Mouse (Mus musculus) neural tube, embryonic 12.5 days (tissue): ENCODE results near the gene Gm20388. TPM values are rescaled to one million over a fixed set of nuclear protein-coding genes. Genes with fewer than 3 reads are reported as not detected.

Source experiments
- ATAC-seq: fragments of 200-750 bp; cut with Nextera tagmentation; 2 replicates; pipeline ENCODE4 v1.8.0; 2017; ENCODE audit warnings: low read depth, mild to moderate bottlenecking, moderate TSS enrichment, moderate library complexity; ENCODE audit not compliant: low FRiP score
- H3K27ac ChIP-seq: fragments of 300-500 bp; sonication (generic); 2 replicates; pipeline ENCODE4 v1.5.1; 2016
- H3K27me3 ChIP-seq: fragments of 300-500 bp; sonication (generic); replicated peaks from 2 replicates; pipeline ENCODE4 v1.6.1; 2016; ENCODE audit warnings: mild to moderate bottlenecking
- H3K36me3 ChIP-seq: fragments of 300-500 bp; sonication (generic); 2 replicates; pipeline ENCODE4 v1.6.1; 2016; ENCODE audit warnings: mild to moderate bottlenecking
- H3K4me1 ChIP-seq: fragments of 300-500 bp; sonication (generic); 2 replicates; pipeline ENCODE4 v1.6.1; 2016
- H3K4me2 ChIP-seq: fragments of 300-500 bp; sonication (generic); replicated peaks from 2 replicates; pipeline ENCODE4 v1.6.1; 2016; ENCODE audit warnings: mild to moderate bottlenecking
- H3K4me3 ChIP-seq: fragments of 300-500 bp; sonication (generic); 2 replicates; pipeline ENCODE4 v1.5.1; 2016
- H3K9ac ChIP-seq: fragments of 300-500 bp; sonication (generic); 2 replicates; pipeline ENCODE4 v1.6.1; 2016; ENCODE audit warnings: mild to moderate bottlenecking
- H3K9me3 ChIP-seq: fragments of 300-500 bp; sonication (generic); 2 replicates; pipeline ENCODE4 v1.6.1; 2016; ENCODE audit warnings: mild to moderate bottlenecking
- WGBS: fragments of 180-500 bp; shearing (Covaris S2); methylation state at CpG from one replicate; pipeline ENCODE4 v1.1.7; 2016; 5-methylcytosine and 5-hydroxymethylcytosine counted together
- polyA plus RNA-seq: library from polyadenylated mRNA; unstranded; fragments of >200 nt; fragmentation: Nextera tagmentation; extraction: Ambion mirVana; gene quantifications from 2 replicates; pipeline ENCODE4 v1.2.1, GENCODE M21; 2016

The Gm20388 gene
- polyA plus RNA-seq, 1 experiment from 2014 or later = not detected

DNA sequence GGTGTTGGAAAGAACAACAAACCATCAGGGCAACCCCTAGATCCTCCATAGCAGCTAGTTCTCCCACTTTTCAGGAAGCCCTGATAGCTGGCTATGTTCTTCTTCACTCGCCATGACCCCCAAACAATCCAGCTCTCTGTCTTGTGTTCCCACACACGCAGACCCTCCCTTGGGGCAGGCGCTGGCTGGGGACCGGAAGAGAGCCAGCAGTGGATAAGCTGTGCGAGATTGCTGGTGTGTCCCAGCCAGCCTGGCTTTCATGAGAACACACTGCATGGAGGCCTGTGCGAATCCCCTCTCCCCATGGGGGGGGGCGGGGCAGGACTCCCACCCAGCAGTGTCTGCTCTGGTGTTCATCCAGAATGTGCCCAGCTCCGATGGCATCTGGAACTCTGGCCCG, 1278.4 kb downstream of the Gm20388 start:
- 69% methylated on average over 9 of the region's 9 CpGs for WGBS
- H3K4me2 ChIP-seq = no peak overlapping the region
- ATAC-seq = 0 out of 2 replicates have a peak, but pooled peaks have one; percentile 29
- peaks cover 11% of the 10 kb centered on the region; the same call in 1 of the 2 replicates for H3K27me3 ChIP-seq
- no peaks in the 10 kb centered on the region for H3K36me3 ChIP-seq
- H3K9ac ChIP-seq = no peak overlapping the region
- peaks cover 6% of the 10 kb centered on the region; the same call in 1 of the 2 replicates for H3K4me1 ChIP-seq
- no peaks in the 10 kb centered on the region for H3K9me3 ChIP-seq
- H3K4me3 ChIP-seq = no peak overlapping the region
- H3K27ac ChIP-seq = no peak overlapping the region

DNA sequence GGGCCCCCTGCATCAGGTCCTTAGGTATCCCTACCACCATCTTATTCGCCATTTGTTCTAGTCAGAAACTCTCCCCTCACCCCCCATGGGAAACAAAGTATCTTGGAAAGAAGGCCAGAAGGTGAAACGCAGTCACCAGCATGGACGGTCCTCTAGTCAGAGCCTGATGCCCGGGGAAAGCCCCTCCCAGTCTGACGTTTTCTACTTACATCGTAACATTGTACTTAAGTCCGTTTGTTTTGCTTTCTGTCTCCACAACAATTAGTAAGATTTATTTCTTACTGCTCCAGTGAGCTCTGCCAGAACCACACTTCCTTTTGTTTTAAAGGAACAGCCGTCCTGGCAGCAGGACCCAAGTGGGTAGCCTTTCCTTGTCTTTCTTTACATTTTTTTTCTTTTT, 1281.8 kb downstream of the Gm20388 start:
- H3K9ac ChIP-seq = no peak overlapping the region
- 54% methylated on average over 8 of the region's 8 CpGs for WGBS

GRCm38 (mm10) chr8:121195970-121196369, 1285.3 kb downstream of the Gm20388 start:
- H3K4me1 ChIP-seq = no peaks in the 10 kb centered on the region
- 82% methylated on average over 7 of the region's 7 CpGs for WGBS
- H3K27me3 ChIP-seq = peaks cover 10% of the 10 kb centered on the region; the same call in 1 of the 2 replicates
- ATAC-seq = no peak
- H3K4me2 ChIP-seq = no peak overlapping the region
- no peak overlapping the region for H3K27ac ChIP-seq
- H3K36me3 ChIP-seq = no peaks in the 10 kb centered on the region
- no peaks in the 10 kb centered on the region for H3K9me3 ChIP-seq
- no peak overlapping the region for H3K9ac ChIP-seq
- H3K4me3 ChIP-seq = no peak overlapping the region

More for the DNA sequence above, 1281.8 kb downstream of the Gm20388 start:
- peaks cover 11% of the 10 kb centered on the region; the same call in 1 of the 2 replicates for H3K27me3 ChIP-seq
- H3K27ac ChIP-seq = no peak overlapping the region
- no peak overlapping the region for H3K4me3 ChIP-seq
- ATAC-seq = no peak
- no peak overlapping the region for H3K4me2 ChIP-seq
- no peaks in the 10 kb centered on the region for H3K9me3 ChIP-seq
- peaks cover 6% of the 10 kb centered on the region; the same call in 1 of the 2 replicates for H3K4me1 ChIP-seq
- no peaks in the 10 kb centered on the region for H3K36me3 ChIP-seq

GRCm38 (mm10) chr8:121196726-121197668, 1286.4 kb downstream of the Gm20388 start:
- peaks cover 10% of the 10 kb centered on the region; the same call in 1 of the 2 replicates for H3K27me3 ChIP-seq
- no peaks in the 10 kb centered on the region for H3K36me3 ChIP-seq
- H3K4me3 ChIP-seq = no peak overlapping the region
- no peaks in the 10 kb centered on the region for H3K4me1 ChIP-seq
- ATAC-seq = no peak
- H3K4me2 ChIP-seq = no peak overlapping the region
- 86% methylated on average over 16 of the region's 16 CpGs for WGBS
- no peaks in the 10 kb centered on the region for H3K9me3 ChIP-seq
- H3K27ac ChIP-seq = no peak overlapping the region
- no peak overlapping the region for H3K9ac ChIP-seq

DNA sequence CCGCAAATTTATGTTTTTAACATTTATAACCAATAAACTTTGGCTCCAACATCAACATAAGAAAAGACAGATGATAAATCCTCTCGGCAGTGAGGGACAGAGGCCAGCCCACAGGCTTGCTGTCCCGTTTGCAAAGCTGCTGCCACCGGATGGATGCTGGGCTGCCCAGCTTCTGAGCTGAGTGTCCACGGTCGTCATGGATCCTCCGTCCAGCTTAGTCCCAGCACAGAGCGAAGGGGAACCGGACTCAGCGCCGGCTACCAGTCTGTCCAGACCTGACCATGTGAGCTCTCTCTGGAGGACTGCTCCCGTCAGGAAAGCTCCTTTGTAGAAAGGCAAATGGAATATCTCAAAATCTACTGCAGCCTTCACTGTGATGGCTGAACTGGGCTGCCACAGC, 1289.4 kb downstream of the Gm20388 start:
- Histone ChIP-seq H3K4me1 (no peaks in the 10 kb centered on the region), H3K9me3 (no peaks in the 10 kb centered on the region), H3K4me2 (no peak overlapping the region), H3K9ac (no peak overlapping the region), H3K4me3 (no peak overlapping the region), H3K36me3 (no peaks in the 10 kb centered on the region), H3K27ac (no peak overlapping the region), H3K27me3 (0 out of 2 replicates have a peak, but pooled peaks cover 3% of the 10 kb centered on the region)
- WGBS = 61% methylated on average over 12 of the region's 12 CpGs
- no peak for ATAC-seq

- Histone ChIP-seq H3K9me3 (no peaks in the 10 kb centered on the region), H3K27me3 (0 out of 2 replicates have a peak, but pooled peaks cover 3% of the 10 kb centered on the region), H3K4me2 (no peak overlapping the region), H3K36me3 (no peaks in the 10 kb centered on the region), H3K27ac (no peak overlapping the region), H3K4me1 (no peaks in the 10 kb centered on the region), H3K9ac (no peak overlapping the region), H3K4me3 (no peak overlapping the region)
- no peak for ATAC-seq
- WGBS = 56% methylated on average over 3 of the region's 3 CpGs
These were observed 1290.3 kb downstream of the Gm20388 start for GRCm38 (mm10) chr8:121200979-121201378.

- Histone ChIP-seq H3K4me1 (no peaks in the 10 kb centered on the region), H3K4me2 (no peak overlapping the region), H3K9me3 (no peaks in the 10 kb centered on the region), H3K27me3 (0 out of 2 replicates have a peak, but pooled peaks cover 3% of the 10 kb centered on the region), H3K27ac (no peak overlapping the region), H3K4me3 (no peak overlapping the region), H3K36me3 (no peaks in the 10 kb centered on the region), H3K9ac (no peak overlapping the region)
- WGBS = 80% methylated on average over 7 of the region's 7 CpGs
- no peak for ATAC-seq
These were observed 1291.0 kb downstream of the Gm20388 start for GRCm38 (mm10) chr8:121201651-121202050.

GRCm38 (mm10) chr8:121203612-121204376, 1293.2 kb downstream of the Gm20388 start:
- Histone ChIP-seq H3K4me1 (no peaks in the 10 kb centered on the region), H3K27me3 (0 out of 2 replicates have a peak, but pooled peaks cover 3% of the 10 kb centered on the region), H3K27ac (no peak overlapping the region), H3K4me3 (no peak overlapping the region), H3K9ac (no peak overlapping the region), H3K36me3 (no peaks in the 10 kb centered on the region), H3K4me2 (no peak overlapping the region), H3K9me3 (no peaks in the 10 kb centered on the region)
- 76% methylated on average over 19 of the region's 19 CpGs for WGBS
- no peak for ATAC-seq

DNA sequence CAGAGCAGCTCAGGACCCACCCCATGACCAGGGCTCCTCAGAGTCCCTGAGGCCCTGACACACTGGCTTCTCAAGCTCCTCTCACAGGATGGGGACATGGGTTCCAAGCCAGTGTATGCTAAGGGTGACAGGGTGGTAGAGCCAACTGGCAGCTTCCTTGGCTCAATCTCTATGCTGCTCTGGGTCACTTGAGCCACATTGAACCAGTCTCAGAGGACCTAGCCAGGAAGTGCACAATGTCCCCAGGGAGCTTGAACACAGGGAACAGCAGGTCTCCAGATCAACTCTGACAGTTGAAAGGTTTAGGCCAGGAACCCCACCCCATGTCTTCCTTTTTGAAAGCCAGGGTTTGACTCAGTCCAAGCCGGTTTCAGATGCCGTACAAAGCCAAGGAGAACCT, 1296.5 kb downstream of the Gm20388 start:
- H3K9me3 ChIP-seq = no peaks in the 10 kb centered on the region
- H3K27ac ChIP-seq = no peak overlapping the region
- no peak overlapping the region for H3K9ac ChIP-seq
- H3K27me3 ChIP-seq = no peaks in the 10 kb centered on the region
- H3K4me2 ChIP-seq = no peak overlapping the region
- H3K36me3 ChIP-seq = no peaks in the 10 kb centered on the region
- 0 out of 2 replicates have a peak, but pooled peaks cover 3% of the 10 kb centered on the region for H3K4me1 ChIP-seq
- no peak overlapping the region for H3K4me3 ChIP-seq
- no peak for ATAC-seq
- whole genome bisulfite sequencing = 88% methylated on average over 2 of the region's 2 CpGs

DNA sequence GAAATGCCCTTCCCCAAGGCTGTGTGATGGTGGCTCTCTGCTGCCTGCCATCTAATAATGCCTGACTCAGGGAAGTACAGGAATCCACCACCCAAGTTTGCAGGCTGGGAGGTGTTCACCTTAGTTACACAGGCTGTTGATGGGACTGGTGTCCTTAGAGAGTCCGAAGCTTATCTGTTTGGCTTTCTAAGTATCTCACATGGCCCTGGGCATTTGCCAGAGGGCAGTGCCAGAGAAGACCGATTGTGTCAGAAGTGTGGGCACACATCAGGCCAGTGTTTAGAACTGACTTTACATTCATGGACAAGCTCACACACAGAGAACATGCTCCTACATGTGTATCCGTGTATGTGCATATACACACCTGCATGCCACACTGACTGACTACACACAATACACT, 1300.0 kb downstream of the Gm20388 start:
- Histone ChIP-seq H3K4me2 (no peak overlapping the region), H3K9ac (no peak overlapping the region), H3K27me3 (no peaks in the 10 kb centered on the region), H3K4me1 (0 out of 2 replicates have a peak, but pooled peaks cover 3% of the 10 kb centered on the region), H3K27ac (no peak overlapping the region), H3K36me3 (no peaks in the 10 kb centered on the region), H3K4me3 (no peak overlapping the region), H3K9me3 (no peaks in the 10 kb centered on the region)
- no peak for ATAC-seq
- WGBS = 88% methylated on average over 3 of the region's 3 CpGs

- no peaks in the 10 kb centered on the region for H3K9me3 ChIP-seq
- H3K27ac ChIP-seq = no peak overlapping the region
- WGBS = 57% methylated on average over 15 of the region's 15 CpGs
- ATAC-seq = no peak
- no peaks in the 10 kb centered on the region for H3K27me3 ChIP-seq
- no peak overlapping the region for H3K9ac ChIP-seq
- no peak overlapping the region for H3K4me2 ChIP-seq
- H3K4me1 ChIP-seq = 0 out of 2 replicates have a peak, but pooled peaks cover 3% of the 10 kb centered on the region
- no peaks in the 10 kb centered on the region for H3K36me3 ChIP-seq
- no peak overlapping the region for H3K4me3 ChIP-seq
These were observed 1302.6 kb downstream of the Gm20388 start for GRCm38 (mm10) chr8:121213236-121213635.

GRCm38 (mm10) chr8:121213651-121214050, 1303.0 kb downstream of the Gm20388 start:
- Histone ChIP-seq H3K27me3 (no peaks in the 10 kb centered on the region), H3K27ac (no peak overlapping the region), H3K36me3 (no peaks in the 10 kb centered on the region), H3K4me2 (no peak overlapping the region), H3K9ac (no peak overlapping the region), H3K4me1 (0 out of 2 replicates have a peak, but pooled peaks cover 3% of the 10 kb centered on the region), H3K4me3 (no peak overlapping the region), H3K9me3 (no peaks in the 10 kb centered on the region)
- 64% methylated on average over 10 of the region's 10 CpGs for WGBS
- no peak for ATAC-seq
